Mouse (Mus musculus) spleen, postnatal 0 days (tissue): Measurements from ENCODE around the gene Gm2115. TPM values are rescaled to one million over a fixed set of nuclear protein-coding genes. Genes with fewer than 3 reads are reported as not detected.

ENCODE experiments used
- polyA plus RNA-seq: library from polyadenylated mRNA; unstranded; fragments of >200 nt; fragmentation: Nextera tagmentation; extraction: Ambion mirVana; gene quantifications from 2 replicates; pipeline ENCODE4 v1.2.1, GENCODE M21; 2015

The Gm2115 gene
- polyA plus RNA-seq: 0.05 and 0.16 TPM in 2 replicates

DNA sequence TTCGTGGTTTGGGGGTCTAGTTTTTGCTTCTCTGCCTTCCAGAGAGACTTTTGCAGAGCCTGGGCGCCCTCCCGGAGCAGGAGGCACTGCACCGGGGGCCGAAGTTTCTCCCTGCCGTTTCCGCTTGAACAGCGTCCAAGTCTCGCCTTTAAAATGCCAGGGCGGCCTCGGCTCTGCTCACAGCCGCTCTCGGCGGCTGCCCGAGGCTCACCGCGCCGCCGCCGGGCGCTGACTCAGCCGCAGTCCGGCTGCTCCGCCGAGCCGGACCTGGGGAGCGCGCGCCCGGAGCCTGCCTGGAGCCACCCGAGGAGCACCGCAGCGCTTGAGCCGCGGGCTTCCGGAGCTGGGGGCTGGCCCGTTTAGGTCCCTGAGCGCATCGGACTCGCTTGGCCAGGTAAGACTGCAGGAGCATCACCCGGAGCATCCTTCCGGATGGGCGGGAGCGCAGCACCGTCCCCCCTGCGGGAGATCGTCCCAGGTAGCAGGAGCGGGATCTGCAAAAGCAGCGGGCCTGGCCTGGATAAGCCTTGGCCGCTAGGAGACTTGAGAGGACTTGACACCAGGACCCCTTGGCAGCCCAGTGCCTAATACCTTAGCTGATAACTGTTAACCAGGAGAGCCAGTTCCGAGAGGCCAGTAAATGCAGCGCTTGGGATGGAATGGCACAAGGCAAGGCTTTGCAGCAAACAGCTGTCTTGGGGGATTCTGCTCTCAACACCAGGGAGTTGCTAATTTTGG, at the start of gene Gm2115:
Gene Gm2115, plus strand, starts transcription at position 159 of the 738 bp plus-strand sequence.

DNA sequence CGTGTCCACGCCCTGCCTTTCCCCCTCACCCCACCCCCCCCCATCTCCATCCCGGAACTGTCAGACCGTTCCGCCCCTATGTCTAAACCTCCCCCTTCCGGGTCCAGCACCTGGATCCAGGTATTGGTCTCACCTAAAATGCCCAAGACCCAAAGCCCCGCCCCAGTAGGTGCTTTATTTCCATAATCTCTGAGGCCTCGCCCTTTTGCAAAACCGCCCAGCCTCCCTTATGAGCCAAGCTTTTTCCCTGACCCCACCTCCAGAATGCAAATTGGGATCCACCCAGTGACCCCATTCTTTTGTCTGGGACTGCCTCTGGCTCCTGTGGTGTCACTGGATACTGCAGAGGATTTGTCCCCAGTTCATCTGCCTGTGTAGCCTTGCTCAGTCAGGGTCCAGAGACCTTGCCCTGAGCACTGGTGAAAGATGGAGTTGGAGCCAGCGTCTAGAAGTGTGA, 77.6 kb downstream of the Gm2115 start, which contains the start of gene Fah:
Gene Fah, minus strand, starts transcription at position 430 of the 457 bp plus-strand sequence.

Other genes with a start within 250 kb of the Gm2115 start
- gene Arnt2, start 118.8 kb upstream of the Gm2115 start, polyA plus RNA-seq: 0.69 and 1.3 TPM in 2 replicates
- 2.7 and 3.7 TPM in 2 replicates for gene Fah, start 77.8 kb downstream of the Gm2115 start, polyA plus RNA-seq
- gene Zfand6, start 161.0 kb downstream of the Gm2115 start, polyA plus RNA-seq: 117 and 131 TPM in 2 replicates